Mouse (Mus musculus): ENCODE measurements around the gene Adamts20.
"Not testable (repeated sequence)": the region's sequence is repeated elsewhere in the genome, so short reads cannot be mapped to it uniquely, and the experiment has no call there.

Gene Adamts20

DNA sequence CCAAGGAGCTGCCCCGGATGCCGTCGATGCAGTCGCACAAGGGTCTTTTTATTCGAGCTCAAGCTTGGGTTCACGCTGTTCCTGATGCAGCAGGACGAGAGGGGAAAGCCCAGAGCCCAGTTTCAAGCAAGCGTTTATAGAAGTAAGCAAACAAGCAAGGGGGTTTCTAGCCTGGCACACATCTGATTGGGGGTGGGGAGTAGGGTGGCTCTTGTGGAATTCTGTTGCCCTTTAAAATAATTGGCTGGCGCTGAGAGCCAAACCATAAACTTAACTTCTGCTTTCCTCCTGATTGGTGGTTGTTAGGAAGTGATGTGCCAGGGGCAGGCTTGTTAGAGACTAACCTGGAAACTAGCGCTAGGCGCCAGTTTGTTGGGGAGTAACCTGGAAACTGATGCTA, at the start of gene Adamts20:
Adamts20 (minus strand) TSS at position 101 of the 400 bp plus-strand sequence.
- ATAC-seq (ENCODE audit: low TSS enrichment): no peak

DNA sequence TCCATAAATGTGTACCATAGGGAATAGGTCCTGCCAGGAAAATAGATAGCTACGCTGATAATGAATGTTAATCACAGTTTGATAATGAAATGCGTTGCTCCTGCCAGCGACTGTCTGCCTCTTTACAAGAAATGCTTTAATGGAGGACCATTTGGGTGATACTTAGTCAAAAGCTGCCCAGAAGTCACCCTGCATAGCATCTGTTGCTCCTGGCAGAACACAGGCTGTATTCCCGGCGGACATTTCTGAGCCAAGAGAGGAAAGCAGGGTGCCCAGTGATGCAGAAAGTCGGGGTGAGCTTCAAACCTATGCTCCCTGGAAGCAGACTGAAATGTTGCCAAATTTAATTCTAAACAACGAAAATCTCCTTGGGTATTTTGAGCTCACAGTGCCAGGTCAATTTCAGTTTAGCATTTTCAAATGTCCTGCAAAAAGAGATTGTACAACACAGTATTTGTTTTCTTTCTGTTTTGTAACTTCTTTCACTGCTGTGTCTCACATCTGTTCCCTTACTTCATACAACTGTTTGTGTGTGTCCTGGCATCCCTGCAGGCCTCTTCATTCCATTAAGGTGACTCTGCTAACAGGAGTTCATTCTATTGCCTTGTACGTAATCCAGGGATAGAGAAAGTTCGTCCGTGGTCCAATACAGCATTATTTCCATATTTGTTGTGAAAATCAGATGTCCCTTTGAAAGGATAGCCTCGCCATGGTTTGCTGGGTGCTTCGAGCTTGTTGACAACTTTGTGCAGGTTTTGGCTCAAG, 38.4 kb upstream of the Adamts20 start:
- no peak for ATAC-seq (ENCODE audit: low TSS enrichment)

DNA sequence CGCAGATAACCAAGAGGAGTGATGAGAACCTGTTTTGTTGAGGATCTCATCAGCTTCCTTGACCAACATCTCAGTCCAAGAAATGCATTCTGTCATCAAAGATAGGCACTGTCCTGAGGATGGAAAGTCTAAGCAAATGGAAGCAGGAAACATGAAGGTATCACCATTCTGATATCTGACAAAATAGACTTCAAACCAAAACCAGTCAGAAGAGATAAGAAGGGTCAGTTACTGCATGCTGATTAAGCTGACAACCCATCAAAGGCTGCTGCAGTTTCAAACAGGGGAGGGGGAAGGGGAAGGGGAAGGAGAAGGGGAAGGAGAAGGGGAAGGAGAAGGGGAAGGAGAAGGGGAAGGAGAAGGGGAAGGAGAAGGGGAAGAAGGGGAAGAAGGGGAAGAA, 34.0 kb upstream of the Adamts20 start:
- ATAC-seq (ENCODE audit: low TSS enrichment): no peak

DNA sequence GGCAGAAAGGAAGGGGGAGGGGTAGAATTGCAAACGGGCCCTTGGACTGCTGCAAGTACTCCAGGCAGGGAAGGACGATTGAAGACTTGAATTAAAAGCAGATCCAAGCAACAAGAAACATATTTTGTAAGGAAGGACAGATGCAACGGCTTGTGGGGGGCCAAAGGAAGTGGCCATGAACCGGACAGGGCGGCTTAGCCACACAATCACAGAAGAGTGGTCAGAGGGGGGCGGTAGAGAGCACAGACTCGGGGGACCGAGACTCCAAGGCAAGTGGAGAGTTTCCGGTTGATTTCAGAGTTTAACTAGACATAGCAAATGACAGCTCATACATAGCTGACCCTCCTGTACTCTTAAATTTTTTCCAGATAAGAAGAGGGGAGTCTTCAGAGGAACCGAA, 30.7 kb upstream of the Adamts20 start:
- ATAC-seq (ENCODE audit: low TSS enrichment): no peak

DNA sequence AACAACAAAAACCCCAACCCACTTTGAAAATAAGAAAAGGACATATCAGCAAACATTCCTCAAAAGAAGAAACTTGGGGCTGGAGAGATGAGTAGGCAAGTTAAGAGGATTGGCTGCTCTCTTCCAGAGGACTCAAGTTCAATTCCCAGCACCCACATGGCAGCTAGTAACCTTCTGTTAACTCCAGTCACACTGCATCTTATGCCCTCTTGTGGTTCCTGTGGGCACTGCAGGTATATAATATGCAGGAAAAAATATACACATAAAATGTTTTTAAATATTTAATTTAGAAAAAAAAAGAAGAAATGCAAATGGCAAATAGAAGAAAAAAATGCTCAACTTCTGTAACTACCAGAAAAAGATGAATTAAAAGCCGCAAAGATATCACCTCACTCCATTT, 29.2 kb upstream of the Adamts20 start:
- no peak for ATAC-seq (ENCODE audit: low TSS enrichment)

DNA sequence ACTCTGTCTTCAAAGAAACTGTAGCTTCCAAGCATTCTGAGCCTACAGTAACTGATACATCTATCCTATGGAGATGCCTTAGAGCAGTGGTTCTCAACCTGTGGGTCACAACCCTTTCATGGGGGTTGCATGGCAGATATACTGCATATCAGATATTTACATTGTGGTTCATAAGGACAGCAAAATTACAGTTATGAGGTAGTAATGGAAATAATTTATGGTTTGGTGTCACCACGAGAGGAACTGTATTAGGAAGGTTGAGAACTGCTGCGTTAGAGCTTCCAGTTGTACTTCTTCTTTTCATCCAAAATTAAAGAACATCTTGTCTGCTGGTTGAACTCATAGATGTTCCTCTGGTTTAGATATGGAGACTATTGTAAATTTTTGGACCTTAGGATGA, 24.2 kb upstream of the Adamts20 start:
- no peak for ATAC-seq (ENCODE audit: low TSS enrichment)

DNA sequence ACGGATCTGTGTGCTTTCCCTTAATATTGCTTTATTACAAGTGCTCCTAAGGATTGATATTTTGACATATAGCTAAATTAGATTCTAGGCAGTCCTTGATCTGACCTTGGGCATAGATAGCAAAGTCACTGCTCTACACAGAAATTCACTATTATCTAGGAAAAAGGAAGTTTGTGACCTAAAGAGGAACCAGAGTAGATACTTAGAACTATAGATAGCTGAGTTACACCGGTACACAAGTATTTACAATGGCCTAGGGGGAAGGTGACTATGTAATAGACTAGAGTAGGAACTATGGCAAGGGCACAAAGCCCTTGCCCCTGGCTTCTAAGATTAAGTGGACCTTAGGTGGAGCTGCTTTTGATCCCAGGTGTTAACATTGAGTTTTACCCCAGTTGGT, 22.8 kb upstream of the Adamts20 start:
- ATAC-seq (ENCODE audit: low TSS enrichment): not testable (repeated sequence)

DNA sequence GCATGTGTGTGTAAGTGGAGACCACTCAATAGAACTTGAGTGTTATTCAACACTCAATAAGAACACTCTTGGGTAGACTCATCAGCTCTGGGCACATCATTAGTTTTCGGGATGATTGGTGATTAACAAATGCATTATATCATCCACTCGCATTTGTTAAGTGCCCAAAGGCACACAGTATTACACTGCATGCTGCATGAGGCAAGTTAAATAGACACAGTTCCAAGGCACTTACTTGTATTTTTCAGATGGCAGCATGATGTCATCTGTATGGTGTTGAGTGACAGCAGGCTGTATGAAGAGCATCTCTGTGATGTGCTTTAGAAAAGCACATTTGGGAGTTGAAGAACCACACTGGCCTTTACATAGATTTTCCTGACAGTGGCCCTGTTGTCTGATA, 17.3 kb upstream of the Adamts20 start:
- no peak for ATAC-seq (ENCODE audit: low TSS enrichment)

DNA sequence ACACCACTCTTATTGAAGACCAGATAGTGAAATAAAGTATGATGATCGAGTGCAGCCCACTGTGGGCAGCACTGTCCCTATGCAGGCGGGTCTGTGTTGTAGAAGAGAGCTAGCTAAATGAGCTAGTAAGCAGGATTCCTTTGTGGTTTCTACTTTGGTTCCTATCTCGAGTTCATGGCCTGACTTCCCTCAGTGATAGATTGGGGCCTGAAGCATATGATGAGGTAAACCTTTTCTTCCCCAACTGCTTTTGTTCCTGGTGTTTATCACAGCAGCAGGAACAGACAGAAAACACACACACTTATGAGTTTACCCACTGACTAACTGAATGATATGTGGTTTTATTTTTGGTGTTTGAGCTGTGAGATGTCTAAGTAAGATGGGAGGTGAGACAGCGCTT, 15.6 kb upstream of the Adamts20 start:
- no peak for ATAC-seq (ENCODE audit: low TSS enrichment)

DNA sequence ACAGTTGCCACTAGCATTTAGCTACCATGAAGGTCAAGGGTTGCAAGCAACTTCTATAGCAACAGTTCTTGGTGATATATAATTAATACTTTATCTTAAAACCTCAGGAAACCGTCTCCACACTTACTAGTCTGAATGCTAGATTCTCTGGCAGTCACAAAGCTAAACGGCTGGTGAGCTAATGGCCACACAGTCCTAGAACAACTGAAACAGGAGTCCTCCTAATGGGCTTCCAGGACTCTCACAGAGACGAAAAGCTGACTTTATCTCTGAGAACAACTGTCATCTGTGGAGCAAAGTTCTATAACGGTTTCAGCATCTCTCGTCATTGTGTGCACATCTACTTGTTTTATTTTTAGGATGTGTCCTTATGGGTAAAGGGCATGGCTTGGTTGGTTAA, 15.0 kb upstream of the Adamts20 start:
- no peak for ATAC-seq (ENCODE audit: low TSS enrichment)

DNA sequence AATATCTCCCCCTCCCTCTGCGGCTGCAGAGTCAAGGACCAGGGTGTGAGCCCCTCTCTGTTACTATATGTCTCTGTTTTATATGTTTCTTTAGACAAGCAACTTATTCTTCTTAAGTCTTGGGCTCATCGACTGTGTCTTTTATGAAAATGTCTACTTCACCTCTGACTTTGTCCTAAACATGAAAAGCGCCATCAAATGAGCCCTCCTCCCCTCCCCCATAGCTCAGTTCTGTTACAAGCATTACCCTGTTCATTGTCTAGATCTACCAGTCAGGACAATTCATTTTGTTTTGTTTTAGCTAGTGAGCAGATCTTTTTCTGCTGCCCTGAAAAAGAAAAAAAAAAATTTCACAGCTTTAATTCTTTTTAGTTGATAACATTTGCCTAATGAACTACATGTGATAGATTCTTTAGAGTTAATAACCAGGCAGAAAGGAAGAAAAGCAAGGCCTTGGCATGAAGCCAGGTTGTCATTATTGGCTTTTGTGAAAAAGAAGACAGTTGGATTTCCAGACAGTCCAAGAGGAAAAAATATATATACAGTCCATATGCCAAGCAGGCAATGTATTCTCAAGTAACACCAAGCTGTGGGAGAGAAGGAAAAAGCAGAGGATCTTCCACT, 14.4 kb upstream of the Adamts20 start:
- no peak for ATAC-seq (ENCODE audit: low TSS enrichment)

DNA sequence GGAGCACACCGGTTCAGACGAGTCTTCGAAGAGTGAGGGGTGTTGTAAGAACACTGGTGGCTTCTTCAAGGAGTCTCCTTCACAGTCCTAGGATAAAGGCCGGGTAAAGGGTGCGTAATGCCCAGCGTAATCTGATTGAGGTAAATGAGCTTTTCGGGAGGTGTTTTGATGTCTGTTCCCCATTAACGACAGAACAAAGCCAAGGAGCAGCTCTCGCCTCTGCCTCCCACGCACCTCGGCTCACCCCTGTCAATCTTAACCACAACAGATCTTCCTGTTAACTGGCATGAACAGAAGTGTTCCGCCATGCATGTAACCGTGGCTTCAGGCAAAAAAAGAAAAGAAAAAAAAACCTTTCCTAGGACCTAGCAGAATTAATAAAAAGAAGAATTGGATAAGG, 13.5 kb upstream of the Adamts20 start:
- ATAC-seq (ENCODE audit: low TSS enrichment): no peak

DNA sequence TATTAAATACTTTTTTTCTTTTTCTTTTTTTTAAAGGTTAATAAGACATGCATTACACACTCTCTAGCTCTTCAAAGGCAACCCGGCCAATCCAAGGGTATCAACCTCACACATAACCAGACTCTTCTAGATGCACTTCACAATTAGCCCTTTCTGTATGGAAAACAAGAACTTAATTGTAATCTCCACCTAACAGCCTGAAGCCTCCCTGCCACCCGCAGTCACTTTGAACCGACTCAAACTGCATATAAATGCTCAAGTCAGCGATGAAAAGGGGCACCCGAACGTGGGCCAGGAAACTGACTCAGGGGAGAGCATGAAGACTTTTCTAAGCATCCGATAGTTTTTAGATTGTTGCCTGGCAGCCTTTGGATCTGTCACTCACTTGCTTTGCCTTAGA, 12.1 kb upstream of the Adamts20 start:
- no peak for ATAC-seq (ENCODE audit: low TSS enrichment)

DNA sequence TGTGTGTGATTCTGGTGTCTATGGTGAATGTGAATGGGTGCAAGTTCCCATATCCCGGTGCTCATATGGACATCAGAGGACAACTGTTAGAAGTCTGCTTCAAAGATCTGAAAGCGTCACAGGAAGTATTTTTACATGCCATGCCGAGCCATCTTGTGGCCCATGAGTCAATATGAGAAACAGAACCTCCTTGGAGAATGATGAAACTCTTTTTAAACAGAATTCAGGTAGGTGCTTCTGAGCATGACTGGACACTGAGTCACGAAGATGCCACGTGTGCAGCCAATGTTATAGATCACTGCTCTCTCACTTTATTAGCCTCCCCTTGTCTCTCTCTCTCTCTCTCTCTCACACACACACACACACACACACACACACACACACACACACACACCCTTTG, 10.8 kb upstream of the Adamts20 start:
- no peak for ATAC-seq (ENCODE audit: low TSS enrichment)

DNA sequence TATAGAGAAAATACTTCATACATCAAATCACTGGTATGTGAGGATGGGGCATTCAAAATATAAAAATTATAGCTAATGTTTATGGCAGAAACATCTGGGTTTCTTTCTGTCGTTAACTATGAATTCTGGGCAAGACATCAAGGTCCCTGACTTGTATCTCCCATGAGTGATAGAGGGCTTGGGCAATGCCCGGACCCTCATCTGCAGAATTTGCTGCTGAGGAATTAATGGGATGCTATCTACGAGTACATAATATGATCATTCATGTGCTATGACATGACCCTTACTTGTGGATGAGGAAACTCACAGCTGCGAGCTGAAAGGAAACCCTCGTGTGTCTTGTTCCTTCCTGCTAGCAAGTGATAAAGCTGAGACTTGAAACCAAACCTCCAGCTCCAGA, 5.1 kb upstream of the Adamts20 start:
- no peak for ATAC-seq (ENCODE audit: low TSS enrichment)

DNA sequence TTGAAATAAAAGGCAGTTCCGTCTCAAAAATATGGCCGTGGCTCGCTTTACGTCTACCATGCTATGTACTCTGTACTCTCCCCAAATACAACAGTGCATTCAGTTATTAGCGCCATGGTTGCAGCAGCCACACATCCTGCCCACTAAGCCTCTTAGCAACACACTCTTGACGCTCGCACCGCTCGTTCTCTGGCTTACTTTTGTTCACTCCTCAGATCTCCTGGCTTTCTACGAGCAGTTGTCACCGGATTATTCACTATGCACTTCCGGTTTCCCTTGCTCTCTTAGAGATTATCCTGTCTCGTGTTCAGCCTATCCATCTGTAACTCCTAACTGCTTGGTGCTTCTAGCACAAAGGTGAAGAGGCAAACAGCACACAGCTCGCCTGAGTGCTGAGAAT, 337 bp downstream of the Adamts20 start:
- ATAC-seq (ENCODE audit: low TSS enrichment): no peak

DNA sequence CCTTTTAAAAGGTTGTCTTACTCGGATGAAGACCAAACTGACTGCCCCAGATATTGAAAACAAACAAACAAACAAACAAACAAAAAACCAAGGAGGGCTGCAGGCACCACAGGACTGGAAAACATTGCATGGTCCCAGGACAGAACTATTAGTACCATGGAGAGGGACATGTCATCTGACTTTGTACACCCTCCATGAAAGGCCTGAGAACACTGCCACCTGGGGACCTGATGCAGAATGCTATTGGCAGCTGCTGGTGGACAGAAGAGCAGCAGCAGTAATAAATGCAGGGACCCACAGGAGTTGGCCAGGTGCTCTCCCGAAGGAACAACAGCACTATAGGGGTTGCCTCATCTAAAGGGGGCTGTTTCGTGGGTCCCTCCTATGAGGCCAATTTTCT, 2.0 kb downstream of the Adamts20 start:
- ATAC-seq (ENCODE audit: low TSS enrichment): no peak

DNA sequence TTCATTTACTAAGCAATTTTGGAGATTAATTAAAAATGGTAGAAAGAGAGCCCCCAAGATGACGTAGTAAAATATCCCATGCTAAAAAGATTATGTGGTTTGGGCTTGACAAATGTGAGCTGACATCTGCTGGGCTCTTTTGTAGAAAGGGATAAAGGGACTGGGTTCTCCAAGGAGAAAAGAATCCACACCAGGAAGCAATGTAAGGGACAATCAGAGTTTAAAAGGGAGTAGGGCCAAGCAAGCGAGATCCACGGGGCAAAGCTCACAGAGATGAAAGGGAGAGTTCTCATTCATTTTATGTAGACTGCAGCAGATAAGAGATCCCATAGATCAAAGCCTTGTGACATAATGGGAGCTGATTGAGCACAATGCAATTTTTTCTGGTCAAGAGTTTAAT, 3.0 kb downstream of the Adamts20 start:
- ATAC-seq (ENCODE audit: low TSS enrichment): no peak

DNA sequence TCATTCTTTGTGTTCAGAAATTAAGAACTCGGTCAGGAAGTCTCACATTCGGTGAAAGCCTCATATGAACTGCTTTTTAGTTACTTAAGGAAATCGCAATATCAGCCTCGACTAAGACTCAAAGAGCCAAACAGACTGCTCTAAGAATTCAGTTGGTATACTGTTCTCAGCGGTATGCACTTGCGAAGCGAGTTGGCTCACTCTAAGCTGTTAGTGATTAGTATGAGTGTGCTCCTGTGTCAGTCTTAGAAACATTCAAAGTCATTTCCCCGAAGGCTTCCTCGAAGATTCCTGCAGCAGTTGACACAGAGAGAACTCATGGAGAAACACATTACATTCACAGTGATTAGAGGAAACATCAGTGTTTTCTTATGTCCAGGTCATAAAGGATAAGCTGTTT, 4.1 kb downstream of the Adamts20 start:
- no peak for ATAC-seq (ENCODE audit: low TSS enrichment)

DNA sequence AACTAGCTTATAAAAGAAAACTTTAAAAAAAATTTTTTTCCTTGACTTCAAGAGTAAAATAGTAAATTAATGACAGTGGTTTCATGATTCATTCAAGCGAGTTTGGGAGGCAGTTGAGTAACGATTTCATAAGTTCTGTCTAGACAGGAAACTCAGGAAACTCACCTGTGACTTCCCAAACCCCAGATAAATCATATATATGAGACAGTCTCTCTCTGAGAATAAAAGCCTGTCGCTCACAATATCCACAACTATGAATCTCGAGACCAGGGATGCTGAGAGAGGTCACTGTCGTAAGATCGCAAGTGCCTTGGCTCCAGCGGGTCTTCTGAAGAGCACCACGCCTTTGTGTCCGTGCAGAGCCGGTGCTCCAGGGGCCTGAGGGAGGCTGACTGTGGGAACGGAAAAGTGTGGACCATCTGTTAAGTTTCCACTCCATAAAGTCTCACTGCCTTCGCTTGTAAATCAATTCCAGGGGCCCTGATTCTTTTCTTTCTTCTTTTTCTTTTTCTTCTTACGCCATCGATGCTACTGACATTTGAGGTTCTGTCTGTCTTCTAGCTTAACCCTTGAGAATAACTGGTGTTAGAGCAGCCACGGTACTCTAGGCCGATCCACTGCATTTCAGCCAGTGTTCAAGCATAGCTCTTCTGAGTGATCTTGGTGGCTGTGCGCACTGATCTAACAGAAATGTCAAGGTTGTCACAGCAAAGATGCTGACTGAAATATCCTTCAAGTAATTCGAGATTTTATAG, 7.4 kb downstream of the Adamts20 start:
- ATAC-seq (ENCODE audit: low TSS enrichment): no peak

DNA sequence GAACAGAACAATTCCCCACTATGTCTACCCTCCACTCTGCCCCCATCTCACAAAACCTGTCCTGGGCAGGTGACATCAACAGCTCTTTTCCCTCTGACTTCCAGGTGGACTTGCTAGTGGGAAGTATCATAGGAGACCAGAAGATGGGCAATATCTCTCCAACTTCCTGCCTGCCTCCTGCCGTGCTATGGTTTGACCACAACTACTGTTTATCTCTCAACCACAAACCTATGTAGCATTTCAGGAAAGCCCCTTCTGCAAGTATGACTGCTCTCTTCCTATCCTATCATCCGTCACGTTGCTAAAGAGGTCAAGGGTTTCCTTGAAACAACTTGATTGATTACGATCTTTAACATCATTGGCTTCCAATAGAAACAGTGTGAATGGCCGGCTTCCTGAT, 12.4 kb downstream of the Adamts20 start:
- ATAC-seq (ENCODE audit: low TSS enrichment): no peak

DNA sequence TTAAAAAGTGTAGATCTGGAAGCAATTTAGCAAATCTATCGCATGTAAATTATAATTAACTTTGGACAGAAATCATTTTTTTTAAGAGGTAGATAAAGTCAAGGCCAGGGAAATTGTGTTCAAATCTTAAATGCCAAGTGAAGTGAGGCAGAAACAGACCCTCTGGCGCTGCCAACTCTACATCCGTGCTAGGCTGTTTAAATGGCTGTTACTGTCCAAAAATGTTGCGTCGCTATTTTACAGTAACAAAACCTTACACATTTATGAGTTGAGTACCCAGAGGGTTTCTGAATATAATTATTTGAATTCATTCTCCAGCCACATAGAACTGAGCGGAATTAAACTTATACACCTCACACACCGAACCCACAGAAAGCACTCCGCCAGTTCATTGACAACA, 13.6 kb downstream of the Adamts20 start:
- ATAC-seq (ENCODE audit: low TSS enrichment): no peak

Measured in frontal cortex, adult (tissue).